Mouse (Mus musculus) MEL (cell line): ENCODE measurements at regions not wholly inside any gene's neighbourhood (a gene's known extent, or its start where the extent isn't known, plus 50 kb on each side); places are given as distances from the start of the nearest gene placed in this dataset.

Experiments used
- CHD1 ChIP-seq: IDR thresholded peaks from 2 replicates; pipeline ENCODE4 v1.6.1; 2012; ENCODE audit warnings: low read depth, mild to moderate bottlenecking, inconsistent platforms, low read length, improper control_type of control experiment
- CHD2 ChIP-seq: IDR thresholded peaks from 2 replicates; pipeline ENCODE4 v1.6.1; 2011; ENCODE audit warnings: low read length, improper control_type of control experiment
- CTCF ChIP-seq, 3 experiments: IDR thresholded peaks in 2 of 3; conservative IDR thresholded peaks in 1 of 3; 2 replicates each; pipeline ENCODE4 v1.5.1; 2011 to 2012; ENCODE audit warnings: low read length in 3 of 3, low read depth in 2 of 3, mild to moderate bottlenecking in 2 of 3, improper control_type of control experiment in 1 of 3, inconsistent platforms in 1 of 3, mixed read lengths in 1 of 3, moderate library complexity in 1 of 3; ENCODE audit not compliant: control insufficient read depth in 1 of 3, insufficient read depth in 1 of 3, poor library complexity in 1 of 3, severe bottlenecking in 1 of 3
- EP300 ChIP-seq, 2 experiments: IDR thresholded peaks; 2 replicates each; pipeline ENCODE4 v1.6.1; 2011; ENCODE audit warnings: improper control_type of control experiment in 2 of 2, low read length in 2 of 2, low read depth in 1 of 2, mild to moderate bottlenecking in 1 of 2
- HCFC1 ChIP-seq: IDR thresholded peaks from 2 replicates; pipeline ENCODE4 v1.6.1; 2012; ENCODE audit warnings: low read depth, mild to moderate bottlenecking, inconsistent platforms, low read length, improper control_type of control experiment, moderate library complexity
- MAFK ChIP-seq: IDR thresholded peaks from 2 replicates; pipeline ENCODE4 v1.6.1; 2011; ENCODE audit warnings: low read depth, mild to moderate bottlenecking, low read length, improper control_type of control experiment, borderline replicate concordance
- MEF2A ChIP-seq: IDR thresholded peaks from 2 replicates; pipeline ENCODE4 v1.6.1; 2014; ENCODE audit warnings: low read depth, mild to moderate bottlenecking, inconsistent platforms, low read length, improper control_type of control experiment; ENCODE audit not compliant: poor library complexity, insufficient replicate concordance, severe bottlenecking; ENCODE audit errors: extremely low read depth
- POLR2A ChIP-seq, 2 experiments: IDR thresholded peaks; 2 replicates each; pipeline ENCODE4 v1.6.1; 2011 to 2012; ENCODE audit warnings: low read length in 2 of 2, mild to moderate bottlenecking in 2 of 2, control low read depth in 1 of 2, improper control_type of control experiment in 1 of 2, low read depth in 1 of 2, moderate library complexity in 1 of 2; ENCODE audit not compliant: control insufficient read depth in 1 of 2, insufficient read depth in 1 of 2, poor library complexity in 1 of 2
- RCOR1 ChIP-seq: IDR thresholded peaks from 2 replicates; pipeline ENCODE4 v1.6.1; 2012; ENCODE audit warnings: low read depth, mild to moderate bottlenecking, inconsistent platforms, low read length, improper control_type of control experiment
- TBP ChIP-seq: IDR thresholded peaks from 2 replicates; pipeline ENCODE4 v1.8.0; 2011; ENCODE audit warnings: low read depth, low read length, improper control_type of control experiment
- UBTF ChIP-seq: IDR thresholded peaks from 2 replicates; pipeline ENCODE4 v1.6.1; 2012; ENCODE audit warnings: low read depth, mild to moderate bottlenecking, inconsistent platforms, low read length, improper control_type of control experiment, moderate library complexity, borderline replicate concordance; ENCODE audit not compliant: insufficient read depth
- ZKSCAN1 ChIP-seq: IDR thresholded peaks from 2 replicates; pipeline ENCODE4 v1.6.1; 2012; ENCODE audit warnings: low read depth, mild to moderate bottlenecking, inconsistent platforms, low read length, improper control_type of control experiment, moderate library complexity
- ZNF384 ChIP-seq: IDR thresholded peaks from 2 replicates; pipeline ENCODE4 v1.6.1; 2012; ENCODE audit warnings: low read depth, mild to moderate bottlenecking, inconsistent platforms, low read length, improper control_type of control experiment

- no peak for TF ChIP-seq POLR2A (IDR thresholded peaks at IDR 0.05; ENCODE audit: control insufficient read depth in 1 of 2, insufficient read depth in 1 of 2, low read depth in 1 of 2, low read length in 2 of 2, poor library complexity in 1 of 2)
- TF ChIP-seq MAFK = no peak
- TF ChIP-seq CTCF (IDR thresholded peaks at IDR 0.05 in 2 of 3, conservative IDR thresholded peaks at IDR 0.05 in 1 of 3; ENCODE audit: control insufficient read depth in 1 of 3, insufficient read depth in 1 of 3, low read depth in 2 of 3, low read length in 3 of 3, poor library complexity in 1 of 3, severe bottlenecking in 1 of 3) = no peak
- no peak for TF ChIP-seq RCOR1
- no peak for TF ChIP-seq HCFC1
- TF ChIP-seq ZNF384 = no peak
- TF ChIP-seq CHD2 = no peak
- TF ChIP-seq EP300 (IDR thresholded peaks at IDR 0.05; ENCODE audit: low read depth in 1 of 2, low read length in 2 of 2) = no peak
- no peak for TF ChIP-seq UBTF
- TF ChIP-seq TBP = no peak
- TF ChIP-seq ZKSCAN1 = no peak
- TF ChIP-seq CHD1 = no peak
- no peak for TF ChIP-seq MEF2A
Measured at GRCm38 (mm10) chr15:69484421-69485074, 2983.8 kb upstream of the Lrrc6 start.
